Mouse (Mus musculus) regulatory T cell (primary cell): ENCODE data around the gene Fos.

Source experiments
- in situ Hi-C: fragments of 300-600 bp; cut with MboI, MseI; formaldehyde crosslinking; loops from one replicate; pipeline ENCODE4 v1.15.1; 2025; ENCODE audit warnings: high pct_unique_total_duplicates

Fos gene

GRCm38 (mm10) chr12:85473481-85474297 is at the start of gene Fos:
Gene Fos, plus strand, starts transcription at chr12:85473890.
- in situ Hi-C loops = no loop called here

- in situ Hi-C loops = no loop called here
These were observed 48.0 kb upstream of the Fos start for GRCm38 (mm10) chr12:85425721-85426120.

GRCm38 (mm10) chr12:85426126-85426525 is 47.6 kb upstream of the Fos start:
- in situ Hi-C loops = no loop called here

GRCm38 (mm10) chr12:85427802-85428201 is 45.9 kb upstream of the Fos start:
- in situ Hi-C loops = no loop called here

- in situ Hi-C loops = loop anchor here (5.0 kb wide), 1 partner anchor 43 kb away; no protein-coding TSS in a partner anchor
These were observed 43.7 kb upstream of the Fos start for GRCm38 (mm10) chr12:85429999-85430398.

GRCm38 (mm10) chr12:85430434-85430833 is 43.3 kb upstream of the Fos start:
- in situ Hi-C loops = loop anchor here (5.0 kb wide), 1 partner anchor 43 kb away; no protein-coding TSS in a partner anchor

- in situ Hi-C loops = loop anchor here (5.0 kb wide), 1 partner anchor 47 kb away; no protein-coding TSS in a partner anchor
These were observed 39.8 kb upstream of the Fos start for GRCm38 (mm10) chr12:85433850-85434249.

- in situ Hi-C loops = loop anchor here (5.0 kb wide), 1 partner anchor 47 kb away; no protein-coding TSS in a partner anchor
These were observed 39.2 kb upstream of the Fos start for GRCm38 (mm10) chr12:85434526-85434925.

- in situ Hi-C loops = no loop called here
These were observed 37.6 kb upstream of the Fos start for GRCm38 (mm10) chr12:85436021-85436621.

- in situ Hi-C loops = no loop called here
These were observed 36.4 kb upstream of the Fos start for GRCm38 (mm10) chr12:85437172-85437876.

- in situ Hi-C loops = no loop called here
These were observed 30.2 kb upstream of the Fos start for GRCm38 (mm10) chr12:85443456-85443855.

GRCm38 (mm10) chr12:85444646-85445045 is 29.0 kb upstream of the Fos start:
- in situ Hi-C loops = no loop called here

GRCm38 (mm10) chr12:85447009-85447408 is 26.7 kb upstream of the Fos start:
- in situ Hi-C loops = no loop called here

GRCm38 (mm10) chr12:85447490-85447889 is 26.2 kb upstream of the Fos start:
- in situ Hi-C loops = no loop called here

GRCm38 (mm10) chr12:85449478-85449877 is 24.2 kb upstream of the Fos start:
- in situ Hi-C loops = no loop called here

- in situ Hi-C loops = no loop called here
These were observed 21.8 kb upstream of the Fos start for GRCm38 (mm10) chr12:85451693-85452491.

GRCm38 (mm10) chr12:85455065-85456058 is 18.3 kb upstream of the Fos start:
- in situ Hi-C loops = no loop called here

GRCm38 (mm10) chr12:85456276-85456675 is 17.4 kb upstream of the Fos start:
- in situ Hi-C loops = no loop called here

- in situ Hi-C loops = no loop called here
These were observed 16.7 kb upstream of the Fos start for GRCm38 (mm10) chr12:85456966-85457505.

- in situ Hi-C loops = loop anchor here (10.0 kb wide), 1 partner anchor 285 kb away; the partner anchor contains the start of gene Pgf
These were observed 13.9 kb upstream of the Fos start for GRCm38 (mm10) chr12:85459820-85460219.
